Comparison of ENCODE assay signal across 13 mouse cellular contexts in genomic region chr3:60531826-60532225, GRCm38 (mm10). TPM values are rescaled to one million over a fixed set of nuclear protein-coding genes. Genes with fewer than 3 reads are reported as not detected.
DNase-seq lines count a peak whose midpoint lies in the region; ATAC-seq and TF ChIP-seq lines count a peak whose summit lies in the region.
"Had no signal": no experiment of that assay in that cellular context is flagged by ENCODE, and none has a peak within 500 bp of the region (broad histone marks: within the 10 kb centered on the region; RNA-seq: fewer than 3 reads in every experiment).

No protein-coding gene starts in this region.

- DNase-seq in heart, adult 2 months: no peak
- no peak for DNase-seq in heart, postnatal 36 days
- DNase-seq in layer of hippocampus, adult 2 months (ENCODE audit: low spot score in 2 of 2): no peak
- no peak for DNase-seq in layer of hippocampus, postnatal 10 days (ENCODE audit: low spot score in 2 of 2)
- peak; percentile 82 for DNase-seq in 3T3-L1 (ENCODE audit: low read depth, low spot score)
- DNase-seq in limb, embryonic 14.5 days (ENCODE audit: low spot score): no peak
- DNase-seq in thymus, postnatal 36 days: no peak
- no peak for DNase-seq in layer of hippocampus, postnatal 36 days
- DNase-seq: adrenal gland, postnatal 14 days; cerebellum, adult 2 months; gastrocnemius, postnatal 25 days; kidney, adult 9 months had no signal

- H3K4me1 ChIP-seq in heart, adult 2 months (ENCODE audit: control insufficient read depth, insufficient read depth, low read length): peaks cover 17% of the 10 kb centered on the region
- H3K4me1 ChIP-seq in limb, embryonic 14.5 days (ENCODE audit: control insufficient read depth, insufficient read depth, low read length): peaks cover 29% of the 10 kb centered on the region

- TF ChIP-seq EP300 in heart, adult 2 months (IDR thresholded peaks at IDR 0.05; ENCODE audit: insufficient read depth, low read depth, low read length): no peak

- intact Hi-C loops in heart, adult 2 months (cut with DNase I): no loop called here
- intact Hi-C loops in heart, postnatal 36 days (cut with DNase I): no loop called here

- H3K9ac ChIP-seq in heart, adult 2 months (ENCODE audit: low read depth, low read length): no peak overlapping the region
- H3K9ac ChIP-seq in limb, embryonic 14.5 days (ENCODE audit: low read depth, low read length, severe bottlenecking): no peak overlapping the region
- H3K9ac ChIP-seq: limb, embryonic 12.5 days had no signal

- no peak overlapping the region for H3K4me3 ChIP-seq in heart, adult 2 months
- peak overlapping the region; percentile 74; the same call in 1 of the 2 replicates for H3K4me3 ChIP-seq in layer of hippocampus, adult 2 months
- H3K4me3 ChIP-seq in limb, embryonic 14.5 days (replicated peaks; ENCODE audit: low read length): no peak overlapping the region
- H3K4me3 ChIP-seq: limb, embryonic 12.5 days had no signal

- peak overlapping the region; percentile 88 for H3K27ac ChIP-seq in heart, adult 2 months
- peak overlapping the region; percentile 96; the same call in 1 of the 2 replicates for H3K27ac ChIP-seq in layer of hippocampus, adult 2 months
- H3K27ac ChIP-seq in limb, embryonic 14.5 days (replicated peaks; ENCODE audit: low read depth, low read length): peak overlapping the region; percentile 65
- H3K27ac ChIP-seq: limb, embryonic 12.5 days had no signal

- no peak for ATAC-seq in limb, embryonic 14.5 days (ENCODE audit: low FRiP score, low read depth)

- H3K9me3 ChIP-seq in limb, embryonic 14.5 days (ENCODE audit: control insufficient read depth, low read length): no peaks in the 10 kb centered on the region
- H3K9me3 ChIP-seq: limb, embryonic 12.5 days had no signal

- 34% methylated on average over 2 of the region's 2 CpGs for WGBS in heart, adult 2 months
- 53% methylated on average over 2 of the region's 2 CpGs for WGBS in limb, embryonic 14.5 days

- H3K79me2 ChIP-seq in heart, adult 2 months (replicated peaks; ENCODE audit: control insufficient read depth, insufficient read depth, low read length): peaks cover 2% of the 10 kb centered on the region; the same call in 1 of the 2 replicates

- H3K27me3 ChIP-seq in heart, adult 2 months (ENCODE audit: control insufficient read depth, insufficient read depth, low read length): no peaks in the 10 kb centered on the region
- no peaks in the 10 kb centered on the region for H3K27me3 ChIP-seq in limb, embryonic 14.5 days (ENCODE audit: control insufficient read depth, insufficient read depth, low read length)
- H3K27me3 ChIP-seq: limb, embryonic 12.5 days had no signal

- no peak for TF ChIP-seq POLR2A in heart, adult 2 months (IDR thresholded peaks at IDR 0.05; ENCODE audit: insufficient read depth, low read depth, low read length)
- TF ChIP-seq POLR2A in limb, embryonic 14.5 days (IDR thresholded peaks at IDR 0.05; ENCODE audit: borderline replicate concordance, extremely low read depth, insufficient read depth, insufficient read length): no peak

- peaks cover 50% of the 10 kb centered on the region for H3K36me3 ChIP-seq in heart, adult 2 months (ENCODE audit: control insufficient read depth, insufficient read depth, low read length)
- no peaks in the 10 kb centered on the region for H3K36me3 ChIP-seq in limb, embryonic 14.5 days (ENCODE audit: control insufficient read depth, insufficient read depth, low read length)
- H3K36me3 ChIP-seq: limb, embryonic 12.5 days had no signal

- H3K4me2 ChIP-seq in limb, embryonic 14.5 days (replicated peaks; ENCODE audit: low read depth, low read length, severe bottlenecking): no peak overlapping the region; the same call in 1 of the 2 replicates
- H3K4me2 ChIP-seq: limb, embryonic 12.5 days had no signal

- no peak for TF ChIP-seq CTCF in heart, adult 2 months (IDR thresholded peaks at IDR 0.05)
- no peak for TF ChIP-seq CTCF in layer of hippocampus, adult 2 months (conservative IDR thresholded peaks at IDR 0.05)

RNA-seq across cellular contexts. Expression of gene Mbnl1, which starts 59.2 kb away (rescaled TPM):
- total RNA-seq in heart, adult 2 months (2021): 100 to 1,000 TPM; 215 to 237 TPM
- 55.8 and 79.7 TPM in 2 replicates for polyA plus RNA-seq in heart, adult 2 months (2012; rRNA removed)
- 100 to 1,000 TPM; 195 to 217 TPM for total RNA-seq in heart, postnatal 36 days (2021)
- total RNA-seq in layer of hippocampus, adult 2 months (2021): 100 to 1,000 TPM; 121 to 127 TPM
- 100 to 1,000 TPM in 1 of 2 experiments, 10 to 100 TPM in 1; 81.9 to 108 TPM for total RNA-seq in layer of hippocampus, postnatal 10 days (2021)
- 40.2 and 48.3 TPM in 2 replicates for polyA plus RNA-seq in limb, embryonic 14.5 days (2012; rRNA removed)
- polyA plus RNA-seq in limb, embryonic 14.5 days (2014; fragmentation: Nextera tagmentation; extraction: Ambion mirVana): 123 and 124 TPM in 2 replicates
- 100 to 1,000 TPM; 126 to 129 TPM for total RNA-seq in layer of hippocampus, postnatal 36 days (2021)
